Mouse (Mus musculus): Measurements from ENCODE around the gene Uvrag. TPM values are rescaled to one million over a fixed set of nuclear protein-coding genes. Genes with fewer than 3 reads are reported as not detected.

Gene Uvrag
- polyA plus RNA-seq, 1 experiment from 2014 or later = 15.6 TPM

- Histone ChIP-seq H3K9me3 (replicated peaks) (no peaks in the 10 kb centered on the region), H3K4me2 (peak overlapping the region; percentile 95), H3K27me3 (replicated peaks) (peaks cover 92% of the 10 kb centered on the region), H3K4me1 (peaks cover 57% of the 10 kb centered on the region), H3K36me3 (no peaks in the 10 kb centered on the region), H3K27ac (replicated peaks) (no peak overlapping the region), H3K9ac (replicated peaks) (peak overlapping the region; percentile 45), H3K4me3 (replicated peaks) (peak overlapping the region; percentile 48)
- WGBS = under 1% methylated on average over 45 of the region's 46 CpGs
- ATAC-seq (ENCODE audit: low FRiP score) = no peak
Measured at GRCm38 (mm10) chr7:98835519-98836441, 305.2 kb downstream of the Uvrag start.

Other genes with a start within 250 kb of the Uvrag start
- 23.1 and 24.9 TPM in 2 replicates for gene Dgat2, start 41.6 kb upstream of the Uvrag start, polyA plus RNA-seq (2015; fragmentation: Nextera tagmentation; extraction: Ambion mirVana)
- 1.1 and 4.1 TPM in 2 replicates for gene Mogat2, start 97.5 kb upstream of the Uvrag start, polyA plus RNA-seq (2015; fragmentation: Nextera tagmentation; extraction: Ambion mirVana)
- 120 and 146 TPM in 2 replicates for gene Map6, start 126.3 kb upstream of the Uvrag start, polyA plus RNA-seq (2015; fragmentation: Nextera tagmentation; extraction: Ambion mirVana)
- gene Serpinh1, start 212.1 kb upstream of the Uvrag start, polyA plus RNA-seq (2015; fragmentation: Nextera tagmentation; extraction: Ambion mirVana) = 332 and 435 TPM in 2 replicates
- 41.2 and 45.7 TPM in 2 replicates for gene Gdpd5, start 240.3 kb upstream of the Uvrag start, polyA plus RNA-seq (2015; fragmentation: Nextera tagmentation; extraction: Ambion mirVana)

All from neural tube, embryonic 15.5 days (tissue).